Mouse (Mus musculus): ENCODE results near the gene Gm5129.
A peak's percentile ranks its signal among the peaks of the same experiment; 100 is the strongest.
"Not testable (repeated sequence)": the region's sequence is repeated elsewhere in the genome, so short reads cannot be mapped to it uniquely, and the experiment has no call there.

Gm5129 gene

DNA sequence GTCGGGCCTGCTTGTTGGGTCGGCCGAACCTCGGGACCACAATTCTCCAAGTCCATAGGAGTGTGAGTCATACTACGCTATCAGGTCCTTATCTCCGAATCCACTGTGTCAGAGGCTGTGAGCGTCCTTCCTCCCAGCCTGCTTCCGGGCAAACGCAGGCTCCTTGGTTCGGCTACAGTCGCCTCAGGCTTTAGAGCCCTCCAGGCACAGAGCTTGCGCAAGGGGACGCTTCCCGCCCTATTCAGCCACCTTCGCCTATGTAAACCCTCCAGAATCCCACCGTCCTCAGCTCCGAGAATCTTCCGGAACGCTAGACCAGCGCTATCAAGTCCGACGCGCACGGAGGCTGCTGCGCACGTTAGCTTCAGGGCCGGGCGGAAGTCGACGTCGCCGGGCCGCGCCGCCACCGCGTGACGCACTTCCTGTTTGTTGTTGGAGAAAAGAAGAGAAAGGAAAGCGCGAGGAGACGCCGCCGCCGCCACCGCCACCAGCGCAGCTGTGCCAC lies at the start of gene Gm5129, which contains the start of gene Dnajb6:
Gene Gm5129 (minus strand): TSS at position 380 of the 505 bp plus-strand sequence.
Gene Dnajb6 (plus strand): TSS at position 132 of the 505 bp plus-strand sequence.
- peak; percentile 95 for DNase-seq

DNA sequence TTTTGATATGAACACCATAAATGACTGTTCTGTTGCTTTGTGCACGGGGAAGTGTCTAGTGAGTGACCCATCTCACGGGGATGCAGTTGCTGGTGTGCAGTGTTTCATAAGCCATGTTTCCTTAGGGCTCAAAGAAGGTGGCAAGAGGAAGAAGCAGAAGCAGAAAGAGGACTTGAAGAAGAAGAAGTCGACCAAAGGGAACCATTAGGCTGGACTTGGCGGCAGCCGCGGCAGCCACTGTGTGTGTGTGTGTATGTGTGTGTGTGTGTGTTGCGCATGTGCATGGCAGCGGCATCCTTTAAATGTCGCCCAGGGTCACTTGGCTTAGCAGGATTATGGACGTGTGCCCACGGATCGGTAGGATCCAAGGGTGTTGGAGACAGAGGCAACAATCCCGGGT lies 49.2 kb upstream of the Gm5129 start:
- DNase-seq: not testable (repeated sequence)

DNA sequence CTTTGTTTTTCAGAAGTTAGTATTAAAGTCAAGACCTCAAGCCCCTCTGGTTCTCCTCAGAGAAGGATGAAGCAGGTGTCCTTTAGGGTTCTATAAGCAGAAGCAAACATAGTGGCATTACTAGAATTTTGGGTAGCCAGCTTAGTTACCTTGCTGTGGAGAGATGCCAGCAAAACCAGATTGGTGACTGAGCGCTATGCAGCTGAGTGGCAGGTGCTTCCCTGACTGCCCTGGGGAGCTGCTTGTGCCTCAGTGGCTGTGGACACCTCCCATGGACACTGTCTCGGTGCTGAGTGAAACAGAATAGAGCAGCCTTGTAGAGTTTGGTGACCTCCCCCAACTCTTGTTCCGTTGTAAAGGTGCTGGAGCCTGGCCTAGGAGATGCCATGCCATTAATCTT lies 46.5 kb upstream of the Gm5129 start:
- DNase-seq: peak; percentile 40

DNA sequence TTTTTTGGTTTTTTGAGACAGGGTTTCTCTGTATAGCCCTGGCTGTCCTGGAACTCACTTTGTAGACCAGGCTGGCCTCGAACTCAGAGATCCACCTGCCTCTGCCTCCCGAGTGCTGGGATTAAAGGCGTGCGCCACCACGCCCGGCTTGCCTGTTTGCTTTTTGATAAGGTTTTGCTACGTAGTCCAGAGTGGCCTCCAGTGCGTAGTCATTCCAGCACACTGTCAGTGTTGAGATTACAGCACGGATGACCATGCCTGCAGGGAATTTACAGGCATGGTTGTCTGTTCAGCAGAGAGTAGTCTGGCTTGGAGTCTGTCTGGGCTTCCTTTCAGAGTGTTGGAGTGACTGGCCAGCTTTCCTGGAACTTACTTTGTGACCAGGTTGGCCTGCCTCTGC lies 44.0 kb upstream of the Gm5129 start:
- DNase-seq: not testable (repeated sequence)

DNA sequence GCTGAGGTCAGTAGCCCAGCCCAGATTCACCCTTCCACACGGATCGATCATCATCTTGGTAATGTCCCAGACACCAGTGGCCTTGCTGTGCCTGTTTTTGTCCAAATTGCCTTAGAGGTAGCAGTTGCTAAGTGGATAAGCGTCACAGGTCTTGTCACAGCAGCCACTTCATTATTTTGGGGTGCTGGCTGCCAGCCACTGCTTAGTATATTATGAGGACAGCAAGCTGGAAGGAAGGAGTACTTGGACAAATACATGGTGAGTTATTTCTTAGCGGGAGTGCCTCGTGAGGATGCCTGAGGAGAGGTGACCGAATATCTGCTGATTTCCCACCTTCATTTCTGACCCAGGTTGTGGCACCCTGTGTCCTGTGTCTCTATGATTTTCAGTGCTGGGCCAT lies 42.3 kb upstream of the Gm5129 start:
- no peak for DNase-seq

DNA sequence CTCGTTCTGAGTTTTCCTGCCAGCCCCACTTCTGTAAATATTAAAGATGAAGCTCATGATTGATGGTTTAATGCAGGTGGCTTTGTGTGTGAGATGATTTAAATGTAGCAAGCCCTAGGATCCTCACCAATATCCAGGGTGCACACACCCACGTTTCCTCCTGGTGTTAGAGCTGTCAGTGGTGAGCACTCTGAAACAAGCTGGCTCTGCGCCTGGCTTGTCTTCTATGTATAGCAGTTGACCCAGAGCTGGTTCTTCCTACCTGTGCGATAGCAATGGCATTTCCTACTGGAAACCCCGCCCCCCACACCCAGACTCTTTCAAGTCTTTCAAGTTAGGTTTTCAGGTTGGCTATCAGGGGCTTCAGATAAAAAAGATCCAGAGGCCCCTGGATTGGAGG lies 39.7 kb upstream of the Gm5129 start:
- DNase-seq: peak; percentile 48

DNA sequence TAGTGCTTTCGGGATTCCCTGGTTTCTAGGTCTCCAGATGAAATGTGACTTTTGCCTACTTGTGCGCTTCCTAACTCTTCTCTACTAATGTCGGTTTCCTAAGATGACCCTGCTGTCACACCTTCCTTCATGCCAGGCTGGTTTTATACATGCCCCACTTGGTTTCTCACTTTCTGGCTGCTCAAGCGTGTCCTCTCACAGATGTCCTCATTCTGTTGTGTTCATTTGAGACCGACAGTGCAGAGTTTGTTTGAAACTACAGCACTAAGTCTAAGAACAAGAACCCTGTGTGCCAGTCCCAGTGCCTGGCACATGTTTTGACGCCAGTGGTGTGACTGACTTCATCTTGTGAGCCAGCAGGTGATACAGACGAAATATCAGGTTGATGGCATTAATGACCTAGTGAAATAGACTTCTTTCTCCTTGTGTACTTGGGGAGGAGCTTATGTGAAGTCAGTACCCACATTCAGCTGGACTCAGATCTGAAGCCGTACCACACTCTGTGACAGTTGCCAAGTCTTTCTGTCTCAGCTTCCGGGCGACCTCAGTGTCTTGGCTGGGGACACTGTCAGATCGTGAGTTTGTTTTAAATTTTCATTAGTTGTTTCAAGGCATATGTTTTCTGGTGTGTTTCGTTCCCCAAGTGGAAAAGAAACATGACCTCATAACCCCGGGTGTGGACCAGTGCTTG lies 37.9 kb upstream of the Gm5129 start:
- DNase-seq: peak; percentile 45

DNA sequence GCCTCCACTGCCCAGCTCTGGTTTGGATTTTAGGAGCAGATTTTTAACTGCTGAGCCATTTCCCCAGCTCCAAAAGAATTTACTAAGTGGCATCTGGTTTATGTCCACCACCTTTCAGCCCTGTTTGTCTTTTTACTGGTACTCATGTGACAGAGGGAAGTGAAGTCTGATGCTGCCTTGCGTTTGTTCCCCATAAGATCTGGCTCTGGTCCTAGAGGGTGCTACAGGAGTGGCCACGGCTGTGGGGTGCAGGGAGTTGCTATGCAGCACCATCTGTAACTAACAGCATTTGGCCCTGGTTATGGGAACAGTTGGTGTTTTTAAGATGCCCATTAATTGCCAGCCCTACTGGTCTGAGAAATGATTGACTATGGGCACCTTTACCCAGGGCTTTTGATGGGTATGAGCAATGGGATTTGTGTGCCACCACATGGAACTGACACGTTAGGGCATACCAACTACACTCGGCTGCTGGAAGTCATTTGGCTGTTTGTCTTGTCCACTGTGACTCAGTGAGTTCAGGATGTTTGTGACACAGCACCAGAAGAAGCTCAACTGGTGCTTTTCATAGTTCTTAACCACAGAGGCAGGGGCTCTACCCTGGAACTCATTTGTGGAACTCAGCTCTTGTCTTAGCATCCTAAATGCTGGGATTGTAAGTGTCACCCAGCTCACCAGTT lies 37.1 kb upstream of the Gm5129 start:
- DNase-seq: peak; percentile 83

DNA sequence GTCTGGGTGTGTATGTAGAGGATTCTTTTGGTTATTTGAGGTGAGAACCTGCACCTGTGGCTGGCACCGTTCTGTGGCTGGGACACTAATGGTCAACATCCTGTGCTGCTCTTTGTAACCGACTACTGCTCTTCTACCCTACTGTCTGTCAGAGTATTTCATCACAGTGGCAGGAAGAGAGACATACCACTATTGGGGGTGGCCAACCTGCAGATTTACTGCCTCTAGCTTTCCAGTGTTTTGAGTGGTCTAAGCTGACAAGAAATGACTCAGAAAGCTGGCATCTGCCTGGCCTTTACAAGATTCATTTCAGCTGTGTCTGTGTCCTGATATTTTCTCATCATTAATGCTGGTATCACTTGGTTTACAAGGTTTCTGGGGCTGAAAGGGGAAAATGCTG lies 36.3 kb upstream of the Gm5129 start:
- no peak for DNase-seq

DNA sequence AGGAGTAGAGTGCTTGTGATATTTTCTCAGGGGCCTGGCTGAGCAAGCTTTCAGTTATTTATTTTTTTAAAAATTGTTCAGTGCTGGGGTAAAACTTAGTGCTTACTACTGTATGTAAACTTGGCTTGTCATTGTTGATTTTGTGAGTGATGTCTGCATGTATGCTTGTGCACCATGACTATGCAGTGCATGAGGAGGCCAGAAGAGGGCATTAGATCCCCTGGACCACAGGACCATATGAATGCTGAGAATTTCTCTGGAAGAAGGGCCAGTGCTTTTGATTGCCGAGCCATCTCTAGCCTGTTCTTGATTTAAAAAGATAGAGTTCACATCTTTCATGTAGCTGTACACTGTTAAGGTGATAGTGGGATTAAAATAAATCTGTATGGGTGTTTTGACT lies 35.2 kb upstream of the Gm5129 start:
- no peak for DNase-seq

DNA sequence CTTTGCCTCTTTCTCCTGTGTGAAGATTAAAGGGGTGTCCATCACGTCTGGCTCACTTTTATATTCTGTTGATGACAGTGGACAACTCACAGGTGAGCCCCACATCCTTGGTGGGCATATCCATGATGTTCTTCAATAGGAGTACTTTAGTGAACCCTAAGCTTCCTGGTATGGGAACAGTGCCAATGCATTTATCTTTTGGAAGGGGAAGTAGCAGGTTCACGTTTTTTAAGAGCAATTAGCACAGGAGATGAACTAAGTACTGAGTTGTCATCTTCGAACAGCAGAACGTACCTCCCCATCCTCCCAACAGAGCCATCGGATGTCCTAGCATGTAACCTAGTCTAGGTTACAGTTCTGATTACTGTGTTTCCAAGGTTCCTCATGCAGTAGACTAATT lies 23.6 kb upstream of the Gm5129 start:
- no peak for DNase-seq

DNA sequence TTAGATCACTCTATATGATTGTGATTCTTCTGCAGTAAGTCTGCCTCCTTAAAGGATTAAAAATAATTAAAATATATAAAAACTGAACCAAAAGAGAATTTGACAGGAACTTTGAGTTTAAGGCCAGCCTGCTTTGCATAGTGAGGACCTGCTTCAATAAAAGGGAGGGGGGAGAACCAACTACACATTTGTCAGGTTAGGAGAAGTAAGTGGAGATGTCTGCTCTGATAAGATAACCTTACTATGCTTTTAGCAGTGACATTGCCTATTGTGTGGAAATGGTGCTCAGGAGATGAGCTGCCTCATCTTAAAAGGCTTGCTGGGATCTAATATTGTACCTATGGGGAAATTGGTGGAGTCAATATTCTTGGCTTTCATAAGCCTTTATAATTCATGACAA lies 17.2 kb upstream of the Gm5129 start:
- DNase-seq: no peak

DNA sequence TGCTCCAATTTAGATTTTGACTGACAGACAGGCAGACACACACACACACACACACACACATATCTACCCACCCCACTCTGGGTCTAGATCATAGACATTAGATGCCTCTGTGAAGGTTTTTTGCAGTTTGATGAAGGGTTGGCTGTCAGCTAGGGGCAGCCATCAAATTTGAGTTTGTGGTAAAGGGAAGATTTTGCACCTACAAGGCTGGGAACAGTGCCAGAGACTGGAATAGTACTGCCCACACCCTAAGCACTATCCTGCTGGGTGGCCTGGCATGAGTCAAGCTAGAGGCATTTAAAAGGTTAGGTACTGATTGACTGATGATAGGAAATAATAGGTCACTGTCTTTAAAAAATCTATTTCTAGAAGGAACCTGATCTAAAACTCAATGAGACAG lies 15.6 kb upstream of the Gm5129 start:
- peak; percentile 35 for DNase-seq

DNA sequence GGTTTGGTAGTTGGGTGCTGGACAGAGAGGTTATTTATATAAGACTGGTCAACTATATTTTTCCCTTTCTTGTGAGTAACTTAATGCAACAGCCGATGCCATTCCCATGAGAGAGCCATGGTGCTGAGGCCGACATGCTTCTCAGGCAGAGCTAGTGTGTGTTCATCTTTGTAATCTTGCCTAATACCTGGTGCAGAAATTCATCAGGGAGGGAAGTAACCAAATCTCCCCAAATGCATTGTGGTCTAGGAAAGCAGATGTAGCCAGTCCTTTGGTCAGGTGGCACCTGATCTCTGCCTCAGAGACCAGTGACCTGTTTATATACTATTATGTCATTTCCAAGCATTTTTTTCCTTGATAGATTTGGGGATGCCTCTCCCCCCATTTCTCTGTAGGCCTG lies 11.9 kb upstream of the Gm5129 start:
- no peak for DNase-seq

DNA sequence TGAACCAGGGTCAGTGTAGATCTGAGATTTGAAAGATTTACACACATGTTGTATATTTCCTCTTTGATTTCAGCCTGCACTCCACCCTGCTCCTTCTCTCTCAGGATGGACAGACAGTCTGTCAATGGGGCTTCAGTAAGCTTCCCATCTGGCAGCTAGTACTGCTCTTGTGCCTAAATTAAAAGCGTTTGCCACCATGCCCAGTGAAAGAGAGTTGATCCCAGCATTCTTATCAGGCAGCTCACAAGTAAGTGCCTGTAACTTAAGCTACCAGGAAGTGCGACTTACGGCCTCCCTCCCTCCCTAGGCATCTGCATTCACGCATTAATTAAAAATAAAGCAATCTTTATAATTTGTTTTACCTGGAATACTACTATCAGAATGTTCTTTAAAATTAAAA lies 5.4 kb upstream of the Gm5129 start:
- no peak for DNase-seq

DNA sequence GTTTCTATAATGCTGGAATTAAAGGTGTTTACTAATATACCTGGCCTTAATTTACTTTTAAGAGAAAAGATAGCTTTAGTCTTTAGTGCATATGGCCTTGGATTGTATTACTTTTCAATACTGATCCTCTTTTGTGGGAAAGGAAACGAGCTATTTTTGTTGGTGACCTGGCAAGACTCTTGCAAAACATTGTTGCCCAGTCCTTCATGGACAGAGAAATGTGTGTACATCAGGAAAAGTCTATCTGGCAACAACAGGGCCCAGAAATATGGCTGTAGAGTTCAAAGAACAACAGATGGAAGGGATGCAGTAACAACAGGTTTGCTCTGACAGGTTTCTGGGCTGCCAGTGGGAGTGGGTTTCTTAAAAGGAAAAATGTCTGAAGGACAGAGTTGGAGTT lies 4.9 kb upstream of the Gm5129 start:
- DNase-seq: no peak

DNA sequence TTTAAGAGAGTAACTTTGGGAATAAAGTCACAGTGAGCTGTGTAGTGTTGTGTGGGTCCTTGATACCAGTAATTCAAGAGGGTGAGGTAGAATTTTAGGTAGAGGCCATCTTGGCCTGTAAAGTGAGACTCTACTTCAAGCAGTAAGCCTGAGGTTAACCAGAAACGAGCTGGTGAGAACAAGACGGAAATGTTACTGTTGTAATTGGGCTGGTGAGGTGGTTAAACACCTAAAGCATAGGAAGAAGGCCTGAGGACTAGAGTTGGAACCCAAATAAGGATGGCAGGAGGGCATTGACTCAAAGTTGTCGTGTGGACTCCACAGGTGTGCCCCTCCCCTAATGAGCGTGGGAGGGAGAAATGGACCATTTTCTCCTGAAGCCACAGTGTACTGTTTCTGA lies 2.3 kb upstream of the Gm5129 start:
- no peak for DNase-seq

DNA sequence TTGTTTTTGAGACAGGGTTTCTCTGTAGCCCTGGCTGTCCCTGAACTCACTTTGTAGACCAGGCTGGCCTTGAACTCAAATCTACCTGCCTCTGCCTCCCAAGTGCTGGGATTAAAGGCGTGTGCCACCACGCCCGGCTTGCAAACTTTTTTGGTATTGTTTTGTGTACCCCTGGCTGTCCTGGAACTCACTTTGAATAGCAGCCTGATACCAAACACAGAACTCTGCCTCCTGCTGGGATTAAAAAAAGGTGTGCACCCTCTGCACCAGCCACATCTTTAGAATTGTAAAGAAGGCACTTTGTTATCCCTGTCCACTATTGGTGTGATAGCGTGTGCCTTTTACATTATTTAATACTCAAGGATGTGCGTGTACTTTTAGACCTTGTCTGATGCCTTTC lies 1.7 kb upstream of the Gm5129 start:
- DNase-seq: no peak

DNA sequence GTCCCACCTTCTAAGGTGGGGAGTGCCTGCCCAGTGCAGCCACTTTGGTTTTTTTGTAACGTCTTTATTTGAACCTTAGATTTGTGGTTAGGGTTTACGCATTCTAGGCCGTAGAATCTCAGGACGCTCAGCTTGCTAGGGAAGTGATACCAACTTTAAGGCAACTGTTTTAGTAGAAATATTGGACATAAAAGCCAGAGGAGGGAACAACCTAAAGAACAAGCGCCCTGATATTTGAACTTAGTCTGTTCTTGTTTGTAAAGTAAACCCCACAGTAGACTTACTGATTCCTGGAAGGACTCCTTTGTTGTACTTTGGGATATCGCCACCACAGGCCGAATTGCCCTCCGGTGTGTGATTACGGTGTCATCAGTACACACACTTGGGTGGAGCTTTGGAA lies 1.2 kb upstream of the Gm5129 start:
- DNase-seq: no peak

DNA sequence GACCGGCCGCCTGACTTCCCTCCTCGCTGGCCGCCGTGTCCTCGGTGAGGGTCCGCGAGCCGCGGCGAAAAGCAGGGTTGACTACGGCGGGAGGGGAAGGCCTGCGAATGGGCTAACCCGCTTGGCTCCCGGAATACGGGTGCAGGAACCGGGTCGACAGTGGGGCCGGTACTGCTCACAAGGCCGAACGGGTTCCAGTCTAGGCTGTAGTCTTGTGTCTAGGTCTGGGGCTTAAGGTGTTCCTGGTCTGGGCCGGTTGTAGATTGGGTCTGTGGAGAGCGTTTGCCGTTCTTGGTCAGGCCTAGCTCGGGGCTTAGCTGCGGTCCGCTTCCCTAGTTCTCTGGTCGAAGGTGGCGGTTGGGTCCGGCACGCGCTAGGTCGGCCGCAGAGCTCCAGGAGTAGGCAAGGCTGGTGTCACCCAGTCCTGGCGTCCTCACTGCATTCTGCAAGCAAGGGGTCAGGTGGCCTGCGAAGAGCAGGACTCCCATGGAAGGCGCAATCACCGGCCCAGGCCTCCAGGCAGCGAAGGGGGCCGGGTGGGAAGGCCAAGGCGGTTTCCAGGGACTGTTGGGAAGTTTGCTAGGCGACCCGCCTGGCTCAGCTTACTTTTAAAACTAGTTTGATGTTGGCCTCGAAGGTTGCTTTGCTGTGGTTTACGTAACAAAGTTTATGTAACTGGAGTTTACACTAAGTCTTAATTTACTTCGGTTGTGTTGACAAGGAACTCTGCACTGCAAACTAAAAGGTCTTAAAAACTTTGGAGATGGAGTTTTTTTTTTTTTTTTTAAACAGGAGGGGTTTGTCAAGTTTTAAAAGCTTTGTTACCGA lies 551 bp upstream of the Gm5129 start:
- DNase-seq: peak; percentile 59

DNA sequence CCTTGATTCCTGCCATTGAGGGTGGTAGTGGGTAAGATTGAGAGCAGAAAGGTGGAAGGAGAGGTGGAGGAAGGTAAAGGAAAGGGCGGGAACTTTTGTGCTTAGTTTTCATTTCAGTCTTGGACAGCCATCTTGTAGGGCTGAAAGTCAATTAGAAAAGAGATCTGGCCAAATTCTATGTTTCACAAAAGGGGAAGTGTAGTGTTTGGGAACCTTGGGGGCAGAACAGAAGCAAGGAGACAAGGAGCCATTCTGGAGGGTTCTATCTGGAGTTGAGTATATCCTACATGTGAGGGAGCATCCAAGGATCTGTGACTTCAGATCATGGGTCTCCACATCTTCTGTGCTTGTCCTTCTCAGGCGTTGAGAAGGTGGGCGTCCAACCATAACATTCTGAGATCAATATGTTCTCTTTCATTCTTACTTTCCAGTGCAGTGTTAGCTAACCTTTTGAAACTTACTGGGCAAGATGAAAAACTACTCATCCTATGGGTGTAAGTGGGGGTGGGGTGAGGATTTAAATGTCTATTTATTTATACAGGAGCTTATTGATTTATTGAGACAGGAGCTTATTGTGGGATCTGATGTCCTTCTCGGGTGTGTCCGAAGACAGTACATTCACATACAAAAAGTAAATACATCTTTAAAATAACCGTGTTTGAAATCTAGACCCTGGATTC lies 765 bp downstream of the Gm5129 start:
- DNase-seq: peak; percentile 18

DNA sequence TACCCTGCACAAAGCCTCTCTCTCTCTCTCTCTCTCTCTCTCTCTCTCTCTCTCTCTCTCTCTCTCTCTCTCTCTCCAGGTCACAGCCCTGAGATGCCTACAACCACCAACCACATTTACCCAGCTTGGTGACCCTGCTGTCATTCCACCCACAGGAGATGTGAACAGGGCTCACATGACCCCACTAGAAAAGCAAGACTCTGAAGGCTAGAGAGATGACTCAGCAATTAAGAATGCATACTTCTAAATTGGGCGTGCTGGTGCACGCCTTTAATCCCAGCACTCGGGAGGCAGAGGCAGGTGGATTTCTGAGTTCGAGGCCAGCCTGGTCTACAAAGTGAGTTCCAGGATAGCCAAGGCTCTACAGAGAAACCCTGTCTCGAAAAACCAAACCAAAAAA lies 9.7 kb downstream of the Gm5129 start:
- DNase-seq: not testable (repeated sequence)

DNA sequence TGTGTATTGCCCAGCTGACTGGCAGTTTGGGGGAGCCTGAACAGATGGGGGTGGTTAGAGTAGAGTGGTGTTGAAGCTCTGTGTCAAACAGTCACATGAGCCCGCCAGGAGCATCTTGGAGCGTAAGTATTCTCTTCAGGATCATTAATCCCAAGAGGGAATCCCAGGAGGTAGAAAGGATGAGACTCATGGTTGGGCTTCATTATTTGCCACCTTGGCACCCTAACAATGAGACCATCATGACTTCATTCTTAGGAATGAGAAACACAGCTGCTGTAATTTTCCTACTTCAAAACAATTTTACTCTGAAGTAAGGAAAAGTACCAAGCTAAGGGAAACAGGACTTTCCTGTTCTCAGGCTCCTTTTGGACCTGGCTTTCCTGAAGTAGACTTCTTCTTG lies 10.4 kb downstream of the Gm5129 start:
- DNase-seq: no peak

All from cerebellum, adult 11-12 months (tissue).